Mouse (Mus musculus): ENCODE measurements around the gene Tph1.

Tph1 gene

DNA sequence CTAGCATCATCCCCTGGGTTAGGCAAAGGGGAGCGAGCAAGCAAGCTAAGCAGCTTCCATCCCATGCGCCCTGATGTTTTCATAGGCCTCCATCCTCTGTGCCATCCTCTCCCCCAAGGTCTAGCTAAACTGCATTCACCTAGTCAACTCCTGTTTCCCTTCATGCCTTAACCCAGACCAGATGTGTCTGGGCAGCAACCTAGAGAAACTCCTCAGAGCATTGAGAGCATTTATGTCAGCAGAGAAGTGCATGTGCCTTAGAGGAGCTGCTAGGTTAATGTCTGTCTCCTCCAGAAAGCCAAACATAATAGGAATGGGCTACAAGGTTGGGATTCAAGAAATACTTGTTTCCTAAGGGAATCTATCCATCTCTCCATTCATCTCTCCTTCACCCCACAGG is 75.3 kb downstream of the Tph1 start:
- no peak for DNase-seq

Data from cerebellum, postnatal 10 days (tissue).